Mouse (Mus musculus) embryo, embryonic 9.5 days (tissue): ENCODE results near the gene Vps13a.
"Not testable (repeated sequence)": the region's sequence is repeated elsewhere in the genome, so short reads cannot be mapped to it uniquely, and the experiment has no call there.

Experiments
- DNase-seq: peaks from one replicate; pipeline ENCODE4 v3.0.0-alpha.2; 2017; ENCODE audit errors: extremely low spot score

Vps13a gene

GRCm38 (mm10) chr19:16757439-16757838 is 23.3 kb downstream of the Vps13a start:
- DNase-seq, result not testable (repeated sequence)

- DNase-seq, result no peak
Measured at GRCm38 (mm10) chr19:16755854-16756253, 24.9 kb downstream of the Vps13a start.

- no peak for DNase-seq
Measured at GRCm38 (mm10) chr19:16755226-16755625, 25.5 kb downstream of the Vps13a start.

- DNase-seq, result no peak
Measured at GRCm38 (mm10) chr19:16753151-16753550, 27.6 kb downstream of the Vps13a start.

- DNase-seq, result no peak
Measured at GRCm38 (mm10) chr19:16736854-16737253, 43.9 kb downstream of the Vps13a start.

GRCm38 (mm10) chr19:16728729-16729128 is 52.0 kb downstream of the Vps13a start:
- no peak for DNase-seq

GRCm38 (mm10) chr19:16715249-16715648 is 65.5 kb downstream of the Vps13a start:
- no peak for DNase-seq

- no peak for DNase-seq
Measured at GRCm38 (mm10) chr19:16701790-16702189, 78.9 kb downstream of the Vps13a start.

- DNase-seq, result no peak
Measured at GRCm38 (mm10) chr19:16684922-16685321, 95.8 kb downstream of the Vps13a start.

- no peak for DNase-seq
Measured at GRCm38 (mm10) chr19:16684210-16684609, 96.5 kb downstream of the Vps13a start.

GRCm38 (mm10) chr19:16625610-16626395 is 154.9 kb downstream of the Vps13a start:
- DNase-seq, result peak; percentile 22

GRCm38 (mm10) chr19:16624994-16625393 is 155.7 kb downstream of the Vps13a start:
- no peak for DNase-seq

GRCm38 (mm10) chr19:16623154-16623553 is 157.6 kb downstream of the Vps13a start:
- no peak for DNase-seq

GRCm38 (mm10) chr19:16607634-16608033 is 173.1 kb downstream of the Vps13a start:
- no peak for DNase-seq

- no peak for DNase-seq
Measured at GRCm38 (mm10) chr19:16602026-16602425, 178.7 kb downstream of the Vps13a start.

GRCm38 (mm10) chr19:16599298-16599970 is 181.3 kb downstream of the Vps13a start:
- DNase-seq, result peak; percentile 82

GRCm38 (mm10) chr19:16598653-16599297 is 182.0 kb downstream of the Vps13a start:
- no peak for DNase-seq

GRCm38 (mm10) chr19:16597216-16597615 is 183.5 kb downstream of the Vps13a start:
- no peak for DNase-seq

GRCm38 (mm10) chr19:16593975-16594317 is 186.8 kb downstream of the Vps13a start:
- no peak for DNase-seq

GRCm38 (mm10) chr19:16593256-16593974 is 187.3 kb downstream of the Vps13a start:
- DNase-seq, result no peak

- DNase-seq, result peak; percentile 47
Measured at GRCm38 (mm10) chr19:16585379-16585778, 195.4 kb downstream of the Vps13a start.

- no peak for DNase-seq
Measured at GRCm38 (mm10) chr19:16584546-16584945, 196.2 kb downstream of the Vps13a start.
